Mouse (Mus musculus) hindbrain, embryonic 15.5 days (tissue): ENCODE measurements at regions not wholly inside any gene's neighbourhood (a gene's known extent, or its start where the extent isn't known, plus 50 kb on each side); places are given as distances from the start of the nearest gene placed in this dataset.

Experiments used
- ATAC-seq: fragments of 200-750 bp; cut with Nextera tagmentation; 2 replicates; pipeline ENCODE4 v1.8.0; 2017; ENCODE audit warnings: low read depth, moderate number of reproducible peaks, moderate TSS enrichment; ENCODE audit not compliant: low FRiP score
- H3K27ac ChIP-seq: fragments of 300-500 bp; sonication (generic); replicated peaks from 2 replicates; pipeline ENCODE4 v1.5.1; 2015; ENCODE audit warnings: mild to moderate bottlenecking, inconsistent platforms
- H3K27me3 ChIP-seq: fragments of 300-500 bp; sonication (generic); 2 replicates; pipeline ENCODE4 v1.6.1; 2015; ENCODE audit warnings: control low read depth, inconsistent platforms
- H3K36me3 ChIP-seq: fragments of 300-500 bp; sonication (generic); 2 replicates; pipeline ENCODE4 v1.6.1; 2015; ENCODE audit warnings: control low read depth, inconsistent platforms
- H3K4me1 ChIP-seq: fragments of 300-500 bp; sonication (generic); replicated peaks from 2 replicates; pipeline ENCODE4 v1.6.1; 2015; ENCODE audit warnings: control low read depth, inconsistent platforms
- H3K4me2 ChIP-seq: fragments of 300-500 bp; sonication (generic); 2 replicates; pipeline ENCODE4 v1.6.1; 2015; ENCODE audit warnings: moderate library complexity, mild to moderate bottlenecking, inconsistent platforms
- H3K4me3 ChIP-seq: fragments of 300-500 bp; sonication (generic); 2 replicates; pipeline ENCODE4 v1.5.1; 2015; ENCODE audit warnings: mild to moderate bottlenecking, inconsistent platforms
- H3K9ac ChIP-seq: fragments of 300-500 bp; sonication (generic); 2 replicates; pipeline ENCODE4 v1.6.1; 2015; ENCODE audit warnings: inconsistent platforms
- H3K9me3 ChIP-seq: fragments of 300-500 bp; sonication (generic); 2 replicates; pipeline ENCODE4 v1.6.1; 2016; ENCODE audit warnings: control low read depth, inconsistent platforms
- WGBS: fragments of 180-500 bp; shearing (Covaris S2); methylation state at CpG from one replicate; pipeline ENCODE4 v1.1.7; 2015; 5-methylcytosine and 5-hydroxymethylcytosine counted together

GRCm38 (mm10) chrX:10883729-10884464 is 169.1 kb downstream of the Mid1ip1 start:
- H3K4me2 ChIP-seq: no peak overlapping the region
- H3K9ac ChIP-seq: no peak overlapping the region
- H3K27me3 ChIP-seq: no peaks in the 10 kb centered on the region
- H3K4me3 ChIP-seq: no peak overlapping the region
- ATAC-seq: peak; percentile 54; the same call in 1 of the 2 replicates
- no peaks in the 10 kb centered on the region for H3K9me3 ChIP-seq
- H3K36me3 ChIP-seq: no peaks in the 10 kb centered on the region
- 0 out of 2 replicates have a peak, but pooled peaks cover 4% of the 10 kb centered on the region for H3K4me1 ChIP-seq
- 43% methylated on average over 11 of the region's 11 CpGs for WGBS
- peak overlapping the region; percentile 34; the same call in 1 of the 2 replicates for H3K27ac ChIP-seq

- Histone ChIP-seq H3K9me3 (no peaks in the 10 kb centered on the region), H3K9ac (no peak overlapping the region), H3K4me2 (no peak overlapping the region), H3K27me3 (no peaks in the 10 kb centered on the region), H3K27ac (no peak overlapping the region), H3K36me3 (no peaks in the 10 kb centered on the region), H3K4me1 (no peaks in the 10 kb centered on the region), H3K4me3 (no peak overlapping the region)
- ATAC-seq: no peak
- 79% methylated on average over 3 of the region's 3 CpGs for WGBS
These were observed 178.0 kb downstream of the Mid1ip1 start for GRCm38 (mm10) chrX:10892815-10893214.

- no peak overlapping the region for H3K27ac ChIP-seq
- no peaks in the 10 kb centered on the region for H3K36me3 ChIP-seq
- no peak overlapping the region for H3K4me3 ChIP-seq
- no peaks in the 10 kb centered on the region for H3K4me1 ChIP-seq
- no peaks in the 10 kb centered on the region for H3K9me3 ChIP-seq
- no peaks in the 10 kb centered on the region for H3K27me3 ChIP-seq
- H3K9ac ChIP-seq: no peak overlapping the region
- WGBS: 79% methylated on average over 5 of the region's 5 CpGs
- ATAC-seq: no peak
- H3K4me2 ChIP-seq: no peak overlapping the region
These were observed 181.6 kb downstream of the Mid1ip1 start for GRCm38 (mm10) chrX:10896193-10896955.

DNA sequence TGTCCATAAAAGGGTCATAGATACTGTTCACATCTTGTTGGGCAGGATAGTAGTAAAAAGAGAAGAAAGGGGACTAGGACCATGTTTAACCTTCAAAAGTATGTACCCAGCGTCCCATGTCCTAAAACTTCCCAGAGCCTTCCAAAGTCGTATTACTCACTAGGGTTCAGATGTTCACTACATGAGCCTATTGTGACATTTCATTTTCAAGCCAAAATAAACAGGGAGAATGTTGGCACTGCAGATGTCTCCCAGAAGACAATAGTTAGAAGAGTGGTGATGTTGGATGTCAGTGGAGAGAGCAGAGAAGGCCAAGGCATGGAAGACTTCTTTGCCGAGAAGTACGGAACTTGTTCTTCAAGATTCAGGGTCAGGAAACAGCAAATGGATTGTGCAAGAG is 187.9 kb downstream of the Mid1ip1 start:
- Histone ChIP-seq H3K27me3 (no peaks in the 10 kb centered on the region), H3K4me3 (no peak overlapping the region), H3K9ac (no peak overlapping the region), H3K4me1 (no peaks in the 10 kb centered on the region), H3K4me2 (no peak overlapping the region), H3K36me3 (no peaks in the 10 kb centered on the region), H3K27ac (no peak overlapping the region), H3K9me3 (no peaks in the 10 kb centered on the region)
- 89% methylated on average over 4 of the region's 4 CpGs for WGBS
- no peak for ATAC-seq

DNA sequence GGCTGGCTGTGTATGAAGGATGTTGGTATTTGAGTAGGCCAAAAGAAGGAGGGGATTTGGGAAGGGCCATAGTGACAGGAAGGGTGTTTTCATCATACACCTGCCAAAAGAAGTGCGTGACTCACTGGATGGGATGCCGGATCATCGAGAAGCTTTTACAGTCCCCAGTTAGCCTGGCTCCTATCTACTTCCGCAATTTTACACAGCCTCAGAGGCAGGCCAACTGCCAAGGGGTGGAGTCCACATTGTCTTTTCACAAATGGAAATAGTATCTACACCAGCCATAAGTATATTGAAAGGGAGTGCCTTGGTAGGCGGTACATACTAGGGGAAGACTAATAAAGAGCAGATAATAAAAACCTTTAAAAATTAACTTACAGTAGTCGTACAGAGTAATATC is 189.3 kb downstream of the Mid1ip1 start:
- Histone ChIP-seq H3K9me3 (no peaks in the 10 kb centered on the region), H3K27me3 (no peaks in the 10 kb centered on the region), H3K4me3 (no peak overlapping the region), H3K36me3 (no peaks in the 10 kb centered on the region), H3K4me1 (no peaks in the 10 kb centered on the region), H3K27ac (no peak overlapping the region), H3K4me2 (no peak overlapping the region), H3K9ac (no peak overlapping the region)
- no peak for ATAC-seq
- WGBS: 92% methylated on average over 6 of the region's 6 CpGs

GRCm38 (mm10) chrX:10904889-10905288 is 190.1 kb downstream of the Mid1ip1 start:
- no peak overlapping the region for H3K27ac ChIP-seq
- no peaks in the 10 kb centered on the region for H3K9me3 ChIP-seq
- H3K36me3 ChIP-seq: no peaks in the 10 kb centered on the region
- H3K9ac ChIP-seq: no peak overlapping the region
- H3K4me2 ChIP-seq: no peak overlapping the region
- no peak overlapping the region for H3K4me3 ChIP-seq
- no peaks in the 10 kb centered on the region for H3K4me1 ChIP-seq
- 42% methylated on average over 3 of the region's 3 CpGs for WGBS
- no peak for ATAC-seq
- H3K27me3 ChIP-seq: no peaks in the 10 kb centered on the region

- Histone ChIP-seq H3K4me1 (no peaks in the 10 kb centered on the region), H3K9me3 (no peaks in the 10 kb centered on the region), H3K4me2 (no peak overlapping the region), H3K27me3 (no peaks in the 10 kb centered on the region), H3K4me3 (no peak overlapping the region), H3K9ac (no peak overlapping the region), H3K27ac (no peak overlapping the region), H3K36me3 (no peaks in the 10 kb centered on the region)
- ATAC-seq: no peak
- 67% methylated on average over 14 of the region's 14 CpGs for WGBS
These were observed 196.6 kb downstream of the Mid1ip1 start for GRCm38 (mm10) chrX:10911127-10912061.
